Mouse (Mus musculus) E14TG2a.4 (cell line): Measurements from ENCODE around the gene Serpine1.

Experiments
- CTCF ChIP-seq: conservative IDR thresholded peaks from 2 replicates; pipeline ENCODE4 v1.5.1; 2014; ENCODE audit warnings: low read length
- NANOG ChIP-seq: IDR thresholded peaks from 2 replicates; pipeline ENCODE4 v1.6.1; 2014; ENCODE audit warnings: borderline replicate concordance, low read length, mixed read lengths

DNA sequence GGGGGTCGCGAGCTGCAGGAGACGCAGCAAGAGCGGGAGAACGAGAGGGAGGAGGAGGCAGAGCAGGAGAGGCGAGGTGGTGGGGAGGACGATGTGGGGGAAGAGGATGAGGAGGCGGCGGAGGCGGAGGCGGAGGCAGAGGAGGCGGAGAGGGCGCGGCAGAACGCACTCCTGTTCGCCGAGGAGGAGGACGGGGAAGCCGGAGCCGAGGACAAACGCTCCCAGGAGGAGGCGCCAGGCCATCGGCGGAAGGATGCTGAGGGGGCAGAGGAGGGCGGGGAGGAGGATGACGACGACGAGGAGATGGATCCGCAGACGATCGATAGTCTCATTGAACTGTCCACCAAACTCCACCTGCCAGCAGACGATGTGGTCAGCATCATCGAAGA lies 40.0 kb downstream of the Serpine1 start:
- TF ChIP-seq CTCF (no peak), NANOG (no peak)
